35 mouse cellular contexts compared by ENCODE assay signal in the genomic region with DNA sequence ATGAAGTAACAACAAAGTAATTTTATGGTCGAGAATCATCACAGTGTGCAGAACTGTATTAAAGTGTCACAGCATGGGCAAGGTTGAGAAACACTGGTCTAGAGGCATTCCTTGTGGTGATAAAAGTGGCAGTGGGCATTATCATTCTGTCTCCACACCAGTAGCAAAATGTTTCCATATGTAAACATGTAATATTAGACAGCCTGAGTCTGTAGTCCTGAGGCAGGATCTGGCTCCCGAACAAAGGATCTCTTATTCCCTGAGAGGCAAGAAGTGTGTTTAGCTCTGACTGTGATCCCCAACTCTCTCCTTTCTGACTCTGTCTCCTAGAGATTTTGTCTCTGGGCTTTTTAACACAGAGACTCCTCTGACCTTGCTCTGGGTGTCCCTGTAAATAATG. TPM values are rescaled to one million over a fixed set of nuclear protein-coding genes. Genes with fewer than 3 reads are reported as not detected.
DNase-seq lines count a peak whose midpoint lies in the region; ATAC-seq and TF ChIP-seq lines count a peak whose summit lies in the region.
"Had no signal": no experiment of that assay in that cellular context is flagged by ENCODE, and none has a peak within 500 bp of the region (broad histone marks: within the 10 kb centered on the region; RNA-seq: fewer than 3 reads in every experiment).

No protein-coding gene starts in this region.

- peak; percentile 8 for DNase-seq in hindbrain, embryonic 11.5 days (ENCODE audit: low spot score)
- no peak for DNase-seq in hindbrain, postnatal 0 days (ENCODE audit: low spot score)
- DNase-seq in neural tube, embryonic 11.5 days (ENCODE audit: low spot score), result peak; percentile 10
- DNase-seq in neural tube, embryonic 10.5 days (ENCODE audit: extremely low spot score, low spot score), result no peak
- peak; percentile 49 for DNase-seq in embryonic facial prominence, embryonic 14.5 days (ENCODE audit: low spot score)
- DNase-seq in mesoderm, embryonic 11.5 days (ENCODE audit: low read depth, low spot score), result peak; percentile 14
- no peak for DNase-seq in layer of hippocampus, adult 8-10 months (ENCODE audit: low spot score in 2 of 2)
- no peak for DNase-seq in heart, embryonic 10.5 days (ENCODE audit: low spot score)
- DNase-seq: adrenal gland, adult 8-10 months; B cell, adult 2 months; cerebellum, adult 11-12 months; cerebellum, postnatal 10 days; gastrocnemius, postnatal 14 days; heart, adult 11 months; heart, postnatal 14 days; kidney, adult 8-10 months; kidney, postnatal 10 days; liver, embryonic 13.5 days; lung, postnatal 10 days; thymus, adult 18-20 months; thymus, postnatal 36 days had no signal

- H3K4me2 ChIP-seq in hindbrain, embryonic 11.5 days (replicated peaks; ENCODE audit: low read depth, low read length), result no peak overlapping the region
- no peak overlapping the region for H3K4me2 ChIP-seq in hindbrain, postnatal 0 days (ENCODE audit: low read depth, low read length)
- H3K4me2 ChIP-seq in neural tube, embryonic 11.5 days (ENCODE audit: low read depth), result no peak overlapping the region
- no peak overlapping the region for H3K4me2 ChIP-seq in embryonic facial prominence, embryonic 14.5 days (ENCODE audit: low read depth, low read length)
- H3K4me2 ChIP-seq: forebrain, embryonic 15.5 days; heart, embryonic 13.5 days; hindbrain, embryonic 14.5 days; intestine, embryonic 15.5 days; limb, embryonic 13.5 days; liver, embryonic 13.5 days; midbrain, embryonic 12.5 days; neural tube, embryonic 13.5 days; stomach, embryonic 15.5 days had no signal

- no peaks in the 10 kb centered on the region for H3K4me1 ChIP-seq in hindbrain, embryonic 11.5 days (replicated peaks; ENCODE audit: control insufficient read depth, insufficient read depth, low read length)
- H3K4me1 ChIP-seq in hindbrain, postnatal 0 days (ENCODE audit: insufficient read depth, low read length), result no peaks in the 10 kb centered on the region
- H3K4me1 ChIP-seq in neural tube, embryonic 11.5 days (ENCODE audit: control insufficient read depth, insufficient read depth, low read length), result no peaks in the 10 kb centered on the region
- H3K4me1 ChIP-seq in embryonic facial prominence, embryonic 14.5 days (ENCODE audit: control insufficient read depth, insufficient read depth, low read length), result no peaks in the 10 kb centered on the region
- no peaks in the 10 kb centered on the region for H3K4me1 ChIP-seq in heart, embryonic 10.5 days
- H3K4me1 ChIP-seq: forebrain, embryonic 15.5 days; heart, embryonic 13.5 days; intestine, embryonic 15.5 days; liver, embryonic 13.5 days; midbrain, embryonic 12.5 days; neural tube, embryonic 13.5 days; stomach, embryonic 15.5 days had no signal

- no peak overlapping the region for H3K4me3 ChIP-seq in hindbrain, embryonic 11.5 days (ENCODE audit: low read depth, low read length)
- H3K4me3 ChIP-seq in hindbrain, postnatal 0 days (ENCODE audit: low read length), result no peak overlapping the region
- no peak overlapping the region for H3K4me3 ChIP-seq in neural tube, embryonic 11.5 days (ENCODE audit: low read depth, low read length)
- H3K4me3 ChIP-seq in embryonic facial prominence, embryonic 14.5 days (ENCODE audit: low read depth, low read length), result no peak overlapping the region
- H3K4me3 ChIP-seq in heart, embryonic 10.5 days, result no peak overlapping the region
- H3K4me3 ChIP-seq: forebrain, embryonic 15.5 days; heart, embryonic 13.5 days; intestine, embryonic 15.5 days; limb, embryonic 13.5 days; liver, embryonic 13.5 days; midbrain, embryonic 12.5 days; neural tube, embryonic 13.5 days; stomach, embryonic 15.5 days had no signal

- no peak for ATAC-seq in hindbrain, embryonic 11.5 days (ENCODE audit: low FRiP score)
- no peak for ATAC-seq in hindbrain, postnatal 0 days
- no peak for ATAC-seq in neural tube, embryonic 11.5 days (ENCODE audit: insufficient read depth, low FRiP score, low TSS enrichment)
- ATAC-seq in embryonic facial prominence, embryonic 14.5 days (ENCODE audit: low read depth), result peak; percentile 62
- ATAC-seq: activated CD4-positive, CD25-positive, alpha-beta regulatory T cell, adult 4 months; forebrain, embryonic 15.5 days; intestine, embryonic 15.5 days had no signal

- H3K27ac ChIP-seq in hindbrain, embryonic 11.5 days (ENCODE audit: low read depth, low read length), result no peak overlapping the region
- no peak overlapping the region for H3K27ac ChIP-seq in hindbrain, postnatal 0 days
- H3K27ac ChIP-seq in neural tube, embryonic 11.5 days (ENCODE audit: low read depth, low read length), result no peak overlapping the region
- H3K27ac ChIP-seq in embryonic facial prominence, embryonic 14.5 days (replicated peaks; ENCODE audit: low read depth, low read length), result no peak overlapping the region
- H3K27ac ChIP-seq in heart, embryonic 10.5 days, result no peak overlapping the region
- H3K27ac ChIP-seq: forebrain, embryonic 15.5 days; heart, embryonic 13.5 days; hindbrain, embryonic 14.5 days; intestine, embryonic 15.5 days; limb, embryonic 13.5 days; liver, embryonic 13.5 days; midbrain, embryonic 12.5 days; neural tube, embryonic 13.5 days; stomach, embryonic 15.5 days had no signal

- 74% methylated on average over 2 of the region's 2 CpGs for WGBS in hindbrain, embryonic 11.5 days
- 83% methylated on average over 2 of the region's 2 CpGs for WGBS in hindbrain, postnatal 0 days
- WGBS in neural tube, embryonic 11.5 days, result 71% methylated on average over 2 of the region's 2 CpGs
- WGBS in embryonic facial prominence, embryonic 14.5 days, result 10% methylated on average over 2 of the region's 2 CpGs
- 77% methylated on average over 2 of the region's 2 CpGs for WGBS in heart, embryonic 10.5 days

- H3K27me3 ChIP-seq in hindbrain, embryonic 11.5 days (ENCODE audit: control insufficient read depth, insufficient read depth, low read length), result no peaks in the 10 kb centered on the region
- no peaks in the 10 kb centered on the region for H3K27me3 ChIP-seq in hindbrain, postnatal 0 days (ENCODE audit: insufficient read depth, low read length)
- H3K27me3 ChIP-seq in neural tube, embryonic 11.5 days (ENCODE audit: control insufficient read depth, insufficient read depth, low read length), result no peaks in the 10 kb centered on the region
- H3K27me3 ChIP-seq in embryonic facial prominence, embryonic 14.5 days (replicated peaks; ENCODE audit: control insufficient read depth, insufficient read depth, low read length), result no peaks in the 10 kb centered on the region
- H3K27me3 ChIP-seq in heart, embryonic 10.5 days (ENCODE audit: insufficient read depth, poor library complexity, severe bottlenecking), result no peaks in the 10 kb centered on the region
- H3K27me3 ChIP-seq: CH12.LX; forebrain, embryonic 15.5 days; heart, embryonic 13.5 days; intestine, embryonic 15.5 days; limb, embryonic 13.5 days; liver, embryonic 13.5 days; midbrain, embryonic 12.5 days; neural tube, embryonic 13.5 days; stomach, embryonic 15.5 days had no signal

- no peaks in the 10 kb centered on the region for H3K36me3 ChIP-seq in hindbrain, embryonic 11.5 days (ENCODE audit: control insufficient read depth, insufficient read depth, low read length)
- no peaks in the 10 kb centered on the region for H3K36me3 ChIP-seq in hindbrain, postnatal 0 days (ENCODE audit: insufficient read depth, low read length)
- H3K36me3 ChIP-seq in neural tube, embryonic 11.5 days (ENCODE audit: control insufficient read depth, insufficient read depth, low read length), result no peaks in the 10 kb centered on the region
- H3K36me3 ChIP-seq in embryonic facial prominence, embryonic 14.5 days (ENCODE audit: control insufficient read depth, insufficient read depth, low read length), result no peaks in the 10 kb centered on the region
- no peaks in the 10 kb centered on the region for H3K36me3 ChIP-seq in heart, embryonic 10.5 days
- H3K36me3 ChIP-seq: forebrain, embryonic 15.5 days; G1E; heart, embryonic 13.5 days; intestine, embryonic 15.5 days; limb, embryonic 13.5 days; liver, embryonic 13.5 days; midbrain, embryonic 12.5 days; neural tube, embryonic 13.5 days; stomach, embryonic 15.5 days had no signal

- no peak overlapping the region for H3K9ac ChIP-seq in hindbrain, embryonic 11.5 days (ENCODE audit: low read depth, low read length)
- H3K9ac ChIP-seq in hindbrain, postnatal 0 days (replicated peaks; ENCODE audit: low read length), result no peak overlapping the region
- H3K9ac ChIP-seq in neural tube, embryonic 11.5 days (ENCODE audit: low read length), result no peak overlapping the region
- no peak overlapping the region for H3K9ac ChIP-seq in embryonic facial prominence, embryonic 14.5 days (ENCODE audit: low read depth, low read length)
- H3K9ac ChIP-seq: forebrain, embryonic 15.5 days; heart, embryonic 13.5 days; hindbrain, embryonic 14.5 days; intestine, embryonic 15.5 days; limb, embryonic 13.5 days; liver, embryonic 13.5 days; midbrain, embryonic 12.5 days; neural tube, embryonic 13.5 days; stomach, embryonic 15.5 days had no signal

- no peaks in the 10 kb centered on the region for H3K9me3 ChIP-seq in hindbrain, embryonic 11.5 days (ENCODE audit: control insufficient read depth, low read length)
- H3K9me3 ChIP-seq in hindbrain, postnatal 0 days (ENCODE audit: low read length), result no peaks in the 10 kb centered on the region
- H3K9me3 ChIP-seq in neural tube, embryonic 11.5 days (ENCODE audit: control insufficient read depth, low read length), result no peaks in the 10 kb centered on the region
- H3K9me3 ChIP-seq in embryonic facial prominence, embryonic 14.5 days (ENCODE audit: control insufficient read depth, low read length), result no peaks in the 10 kb centered on the region
- H3K9me3 ChIP-seq in heart, embryonic 10.5 days, result no peaks in the 10 kb centered on the region
- H3K9me3 ChIP-seq: forebrain, embryonic 15.5 days; heart, embryonic 13.5 days; intestine, embryonic 15.5 days; limb, embryonic 13.5 days; liver, embryonic 13.5 days; midbrain, embryonic 12.5 days; neural tube, embryonic 13.5 days; stomach, embryonic 15.5 days had no signal

- no peak for TF ChIP-seq CTCF in hindbrain, postnatal 0 days (IDR thresholded peaks at IDR 0.05; ENCODE audit: low read depth)

RNA-seq across cellular contexts. Expression of gene Clec2g, which starts 1.1 kb away (rescaled TPM):
- polyA plus RNA-seq in hindbrain, embryonic 11.5 days (2014; fragmentation: Nextera tagmentation; extraction: Ambion mirVana), result not detected in 2 replicates
- not detected in 2 replicates for total RNA-seq in hindbrain, postnatal 0 days (2014; rRNA removed)
- not detected in 2 replicates for polyA plus RNA-seq in hindbrain, postnatal 0 days (2015; fragmentation: Nextera tagmentation; extraction: Ambion mirVana)
- not detected in 2 replicates for polyA plus RNA-seq in neural tube, embryonic 11.5 days (2014; fragmentation: Nextera tagmentation; extraction: Ambion mirVana)
- polyA plus RNA-seq in embryonic facial prominence, embryonic 14.5 days (2014; fragmentation: Nextera tagmentation; extraction: Ambion mirVana), result 1.1 and 1.4 TPM in 2 replicates
- total RNA-seq in layer of hippocampus, adult 8-10 months (2022), result 1 to 10 TPM in 1 of 4 experiments, under 1 TPM in 1, not detected in 2; 0.69 to 1.0 TPM
- polyA plus RNA-seq in heart, embryonic 10.5 days (2016; fragmentation: Nextera tagmentation; extraction: Ambion mirVana), result not detected in 2 replicates
- total RNA-seq: megakaryocyte progenitor cell, adult 5-6 weeks had no signal
- polyA plus RNA-seq: cortical plate, adult 2 months; forebrain, embryonic 15.5 days; G1E; heart, embryonic 13.5 days; hindbrain, embryonic 14.5 days; intestine, embryonic 15.5 days; limb, embryonic 13.5 days; liver, embryonic 13.5 days; midbrain, embryonic 12.5 days; neural tube, embryonic 13.5 days had no signal

RNA-seq across cellular contexts. Expression of gene BC035044, which starts 42.1 kb away (rescaled TPM):
- polyA plus RNA-seq in hindbrain, embryonic 11.5 days (2014; fragmentation: Nextera tagmentation; extraction: Ambion mirVana), result 0.77 and 0.80 TPM in 2 replicates
- 0.61 TPM in 1 of 2 replicates, not detected in the other for total RNA-seq in hindbrain, postnatal 0 days (2014; rRNA removed)
- 0.39 and 0.88 TPM in 2 replicates for polyA plus RNA-seq in hindbrain, postnatal 0 days (2015; fragmentation: Nextera tagmentation; extraction: Ambion mirVana)
- polyA plus RNA-seq in neural tube, embryonic 11.5 days (2014; fragmentation: Nextera tagmentation; extraction: Ambion mirVana), result 0.58 and 1.3 TPM in 2 replicates
- 0.56 and 1.1 TPM in 2 replicates for polyA plus RNA-seq in embryonic facial prominence, embryonic 14.5 days (2014; fragmentation: Nextera tagmentation; extraction: Ambion mirVana)
- total RNA-seq in layer of hippocampus, adult 8-10 months (2022), result 1 to 10 TPM; 2.0 to 2.9 (median 2.1) TPM
- 0.49 and 0.70 TPM in 2 replicates for polyA plus RNA-seq in heart, embryonic 10.5 days (2016; fragmentation: Nextera tagmentation; extraction: Ambion mirVana)
- polyA plus RNA-seq: G1E had no signal

RNA-seq across cellular contexts. Expression of gene Clec2i, which starts 45.7 kb away (rescaled TPM):
- 0.08 TPM in 1 of 2 replicates, not detected in the other for polyA plus RNA-seq in hindbrain, embryonic 11.5 days (2014; fragmentation: Nextera tagmentation; extraction: Ambion mirVana)
- not detected in 2 replicates for total RNA-seq in hindbrain, postnatal 0 days (2014; rRNA removed)
- 0.06 and 0.08 TPM in 2 replicates for polyA plus RNA-seq in hindbrain, postnatal 0 days (2015; fragmentation: Nextera tagmentation; extraction: Ambion mirVana)
- polyA plus RNA-seq in neural tube, embryonic 11.5 days (2014; fragmentation: Nextera tagmentation; extraction: Ambion mirVana), result not detected in 2 replicates
- polyA plus RNA-seq in embryonic facial prominence, embryonic 14.5 days (2014; fragmentation: Nextera tagmentation; extraction: Ambion mirVana), result not detected in 2 replicates
- not detected for total RNA-seq in layer of hippocampus, adult 8-10 months (2022)
- not detected in 2 replicates for polyA plus RNA-seq in heart, embryonic 10.5 days (2016; fragmentation: Nextera tagmentation; extraction: Ambion mirVana)
- total RNA-seq: gastrocnemius, postnatal 14 days; layer of hippocampus, postnatal 25 days had no signal
- polyA plus RNA-seq: cortical plate, adult 2 months; forebrain, embryonic 15.5 days; G1E; heart, embryonic 13.5 days; hindbrain, embryonic 14.5 days; midbrain, embryonic 12.5 days; neural tube, embryonic 13.5 days had no signal

Comparison
In these comparisons a context has a peak if more than half of its experiments do, and no peak if none do; other contexts are left out.
1. DNase-seq: peak in hindbrain, embryonic 11.5 days (single experiment), neural tube, embryonic 11.5 days (single experiment), embryonic facial prominence, embryonic 14.5 days (single experiment) and mesoderm, embryonic 11.5 days (single experiment); none in hindbrain, postnatal 0 days (single experiment), neural tube, embryonic 10.5 days (single experiment), layer of hippocampus, adult 8-10 months (0 of 2) and heart, embryonic 10.5 days (single experiment).